Mouse (Mus musculus): Measurements from ENCODE around the gene Kdm2a. TPM values are rescaled to one million over a fixed set of nuclear protein-coding genes. Genes with fewer than 3 reads are reported as not detected.
"Not testable (repeated sequence)": the region's sequence is repeated elsewhere in the genome, so short reads cannot be mapped to it uniquely, and the experiment has no call there.

Gene Kdm2a
- total and polyA plus RNA-seq, 3 experiments, result 20.3 to 55.9 TPM; not detected in 1

DNA sequence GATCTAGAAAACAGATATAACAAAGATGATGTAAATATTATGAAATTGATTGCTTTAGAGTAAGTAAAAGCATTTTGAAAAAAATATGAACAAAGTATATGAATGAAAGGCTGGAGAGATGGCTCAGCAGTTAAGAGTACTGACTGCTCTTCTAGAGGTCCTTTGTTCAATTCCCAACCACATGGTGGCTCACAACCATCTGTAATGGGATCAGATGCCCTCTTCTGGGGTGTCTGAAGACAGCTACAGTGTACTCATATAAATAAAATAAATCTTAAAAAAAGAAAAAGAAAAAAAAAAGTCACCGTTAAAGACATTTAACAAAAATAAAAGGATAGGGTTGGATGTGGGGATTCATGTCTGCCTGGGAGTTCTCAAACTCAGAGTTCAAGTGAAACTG, 15.8 kb downstream of the Kdm2a start:
- not testable (repeated sequence) for H3K9ac ChIP-seq (ENCODE audit: control insufficient read depth, low read depth, low read length, poor library complexity, severe bottlenecking); DNase-seq (ENCODE audit: low read depth, low spot score); H3K27me3 ChIP-seq (ENCODE audit: control insufficient read depth in 1 of 2, insufficient read depth in 2 of 2, low read length in 2 of 2); H3K9me3 ChIP-seq (replicated peaks; ENCODE audit: insufficient read depth, low read length); H3K4me3 ChIP-seq (ENCODE audit: control insufficient read depth in 1 of 2, insufficient read depth in 1 of 2, low read depth in 2 of 2, low read length in 2 of 2); H3K27ac ChIP-seq (ENCODE audit: control insufficient read depth, low read depth, low read length)
- Histone ChIP-seq H3K36me3 (ENCODE audit: control insufficient read depth in 1 of 2, insufficient read depth in 2 of 2, low read length in 2 of 2) (peaks cover 25 to 26% of the 10 kb centered on the region in 2 experiments), H3K79me2 (ENCODE audit: control insufficient read depth, insufficient read depth, low read length, poor library complexity) (peaks cover 22% of the 10 kb centered on the region), H3K4me1 (ENCODE audit: control insufficient read depth in 1 of 2, insufficient read depth in 2 of 2, low read length in 2 of 2) (peaks cover 0 to 11% of the 10 kb centered on the region in 2 experiments; a peak in 2 of 4 replicates)
- peak; percentile 14; the same call in 1 of the 2 replicates for TF ChIP-seq SMC3 (IDR thresholded peaks at IDR 0.05; ENCODE audit: low read depth, low read length)
- 0 out of 6 replicates have a peak, but pooled peaks of 1 of the 3 experiments have one; percentile 20 for TF ChIP-seq CTCF (IDR thresholded peaks at IDR 0.05 in 2 of 3, conservative IDR thresholded peaks at IDR 0.05 in 1 of 3; ENCODE audit: control insufficient read depth in 1 of 3, insufficient read depth in 1 of 3, low read depth in 2 of 3, low read length in 3 of 3, poor library complexity in 1 of 3, severe bottlenecking in 1 of 3)

GRCm38 (mm10) chr19:4370656-4371055, 27.4 kb downstream of the Kdm2a start:
- Histone ChIP-seq H3K4me3 (ENCODE audit: control insufficient read depth in 1 of 2, insufficient read depth in 1 of 2, low read depth in 2 of 2, low read length in 2 of 2) (no peak overlapping the region), H3K27ac (ENCODE audit: control insufficient read depth, low read depth, low read length) (no peak overlapping the region), H3K9me3 (replicated peaks; ENCODE audit: insufficient read depth, low read length) (no peaks in the 10 kb centered on the region), H3K4me1 (ENCODE audit: control insufficient read depth in 1 of 2, insufficient read depth in 2 of 2, low read length in 2 of 2) (no peaks in the 10 kb centered on the region), H3K79me2 (ENCODE audit: control insufficient read depth, insufficient read depth, low read length, poor library complexity) (peaks cover 36% of the 10 kb centered on the region), H3K27me3 (ENCODE audit: control insufficient read depth in 1 of 2, insufficient read depth in 2 of 2, low read length in 2 of 2) (no peaks in the 10 kb centered on the region), H3K36me3 (ENCODE audit: control insufficient read depth in 1 of 2, insufficient read depth in 2 of 2, low read length in 2 of 2) (peaks cover 11 to 19% of the 10 kb centered on the region in 2 experiments), H3K9ac (ENCODE audit: control insufficient read depth, low read depth, low read length, poor library complexity, severe bottlenecking) (no peak overlapping the region)
- TF ChIP-seq ELF1 (IDR thresholded peaks at IDR 0.05; ENCODE audit: low read depth, low read length) (no peak), GABPA (IDR thresholded peaks at IDR 0.05; ENCODE audit: low read depth, low read length) (no peak), ZNF384 (IDR thresholded peaks at IDR 0.05; ENCODE audit: low read depth, low read length) (no peak), MAZ (IDR thresholded peaks at IDR 0.05; ENCODE audit: low read depth, low read length) (no peak), POLR2AphosphoS5 (IDR thresholded peaks at IDR 0.05; ENCODE audit: borderline replicate concordance, low read depth, low read length) (no peak), NELFE (IDR thresholded peaks at IDR 0.05; ENCODE audit: low read depth, low read length) (no peak), ZKSCAN1 (IDR thresholded peaks at IDR 0.05; ENCODE audit: low read depth, low read length) (no peak), GATA1 (IDR thresholded peaks at IDR 0.05; ENCODE audit: low read depth, low read length) (no peak), HCFC1 (IDR thresholded peaks at IDR 0.05; ENCODE audit: low read depth, low read length) (no peak), USF2 (IDR thresholded peaks at IDR 0.05; ENCODE audit: borderline replicate concordance in 1 of 2, insufficient read depth in 1 of 2, low read depth in 1 of 2, low read length in 2 of 2) (no peak), MEF2A (IDR thresholded peaks at IDR 0.05; ENCODE audit: extremely low read depth, insufficient replicate concordance, low read depth, low read length, poor library complexity, severe bottlenecking) (no peak), NRF1 (IDR thresholded peaks at IDR 0.05; ENCODE audit: insufficient read depth, low read depth, low read length, poor library complexity, severe bottlenecking) (no peak), TBP (IDR thresholded peaks at IDR 0.05; ENCODE audit: low read depth, low read length) (no peak)
- no peak for DNase-seq (ENCODE audit: low read depth, low spot score)

All from MEL (cell line).